Mouse (Mus musculus): ENCODE data around the gene Zfp341. TPM values are rescaled to one million over a fixed set of nuclear protein-coding genes. Genes with fewer than 3 reads are reported as not detected.

Gene Zfp341
- polyA plus RNA-seq (2017; shearing (Covaris generic)) = 0.74 TPM

DNA sequence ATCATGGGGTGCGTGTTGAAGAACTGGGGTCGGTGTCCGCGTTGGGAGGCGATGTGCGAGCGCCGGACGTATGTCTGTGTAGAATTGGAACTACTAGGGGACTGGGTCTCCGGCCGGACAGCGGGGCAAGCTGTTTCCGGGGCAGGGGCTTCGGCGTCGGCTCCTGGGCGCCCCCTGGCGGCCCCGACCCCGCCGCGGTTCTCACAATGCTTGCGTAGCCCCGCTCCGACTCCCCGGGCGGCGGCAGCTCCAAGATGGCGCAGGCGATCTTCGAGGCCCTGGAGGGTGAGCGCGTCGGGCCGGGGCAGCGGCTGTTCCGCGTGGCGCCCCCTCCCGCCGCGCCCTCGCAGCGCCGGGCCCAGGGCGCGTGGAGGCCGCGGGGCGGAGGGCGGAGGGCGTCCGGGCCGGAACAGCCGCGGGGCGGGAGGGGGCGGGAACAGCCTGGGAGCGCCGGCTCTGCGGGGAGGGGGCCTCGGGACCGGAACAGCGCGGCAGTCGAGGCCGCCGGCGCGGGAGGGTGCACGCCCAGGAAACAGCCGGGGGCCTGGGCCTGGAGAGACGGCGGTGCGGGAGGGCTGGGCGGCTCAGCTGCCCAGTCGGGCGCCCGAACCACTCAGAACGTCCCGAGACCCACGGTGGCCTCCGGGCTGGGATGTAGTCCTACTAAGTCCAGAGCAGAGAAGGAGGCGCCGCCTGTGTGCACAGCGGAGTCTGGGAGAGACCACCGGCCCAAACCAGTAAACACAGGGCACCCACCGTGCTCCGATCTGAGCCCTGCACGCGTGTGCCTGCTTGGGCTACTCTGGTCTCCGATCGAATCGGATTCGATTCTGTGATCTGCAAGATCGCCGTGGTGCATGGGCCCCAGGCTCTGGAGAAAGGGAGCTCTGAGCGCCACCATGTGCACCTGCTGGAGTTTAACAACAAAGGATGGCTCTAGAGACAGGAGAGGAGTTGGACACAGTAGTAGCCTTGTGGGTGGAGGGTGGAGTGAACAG lies at the start of gene Zfp341, which contains the start of gene 4930519P11Rik:
TSS of gene Zfp341 (plus strand) at position 180 of the 998 bp plus-strand sequence.
TSS of gene 4930519P11Rik (minus strand) at position 320 of the 998 bp plus-strand sequence.

DNA sequence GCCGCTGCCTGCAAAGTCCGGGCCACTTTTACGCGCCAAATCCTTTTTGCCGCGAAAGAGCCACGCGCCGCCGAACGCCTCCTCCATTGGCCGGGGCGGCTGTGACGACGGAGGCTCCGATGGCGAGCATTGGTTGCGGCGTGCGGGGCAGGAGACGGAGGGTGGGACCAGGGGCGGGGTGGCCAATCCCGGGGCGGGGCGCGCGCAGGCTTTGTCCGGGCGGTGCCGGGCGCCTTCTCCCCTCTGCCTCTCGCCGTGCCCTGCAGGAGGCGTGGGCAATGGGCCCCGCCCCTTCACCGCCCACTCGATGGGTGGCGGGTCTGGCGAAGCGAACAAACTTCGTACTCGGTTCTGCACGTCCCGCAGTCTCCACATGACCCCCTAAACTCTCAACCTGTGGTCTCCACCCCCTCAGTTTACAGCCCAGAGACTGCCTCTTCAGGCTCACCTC lies 43.2 kb upstream of the Zfp341 start, which contains the start of gene E2f1:
TSS of gene E2f1 (minus strand) at position 57 of the 451 bp plus-strand sequence.

DNA sequence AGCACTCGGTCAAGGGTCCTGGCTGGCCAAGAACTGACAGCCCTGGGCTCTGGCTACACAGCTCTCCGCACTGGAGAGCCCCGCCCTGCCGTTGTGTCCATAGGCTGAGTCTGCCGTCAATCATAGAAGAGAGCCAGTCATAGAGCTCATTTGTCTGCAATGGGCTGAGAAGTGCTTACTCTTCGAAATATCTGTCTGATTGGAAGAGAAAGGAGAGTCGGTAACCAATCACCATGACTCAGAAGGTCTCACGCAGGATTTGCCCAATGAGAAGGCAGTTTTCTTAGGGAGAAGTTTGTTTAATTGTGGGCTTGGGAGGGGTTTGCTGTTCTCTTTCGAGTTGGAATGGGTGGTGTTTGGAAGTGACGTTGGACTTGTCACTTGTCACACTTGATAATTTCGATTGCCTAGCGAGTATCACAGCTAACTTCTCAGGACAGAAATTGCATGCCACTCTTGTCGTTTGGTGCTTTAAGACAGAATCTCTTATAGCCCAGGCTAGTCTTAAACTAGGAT lies 9.4 kb upstream of the Zfp341 start, which contains the start of gene Pxmp4:
TSS of gene Pxmp4 (minus strand) at position 71 of the 516 bp plus-strand sequence.

DNA sequence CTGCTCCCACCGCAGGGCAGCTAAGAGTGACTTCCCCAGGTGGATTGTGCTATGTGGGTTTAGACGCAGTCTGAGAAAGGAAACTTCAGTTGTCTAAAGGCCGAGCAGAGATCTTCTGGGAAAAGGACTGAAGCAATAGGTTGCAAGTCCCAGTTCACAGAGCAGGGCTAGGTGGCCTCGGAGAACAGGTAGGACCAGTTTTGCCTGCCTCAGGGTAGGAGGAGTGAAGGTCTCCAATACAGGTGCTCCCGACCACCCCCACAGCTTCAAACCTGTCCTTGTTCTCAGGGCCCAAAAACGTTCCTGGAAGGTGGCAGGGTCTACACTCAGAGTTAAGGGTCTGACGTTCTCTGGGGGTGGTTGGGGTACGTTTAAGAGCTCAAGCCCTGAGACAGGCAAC lies 38.3 kb downstream of the Zfp341 start, which contains the start of gene Chmp4b:
TSS of gene Chmp4b (plus strand) at position 343 of the 400 bp plus-strand sequence.

Other genes starting within 250 kb of the Zfp341 start
- gene Cdk5rap1, start 240.3 kb upstream of the Zfp341 start, polyA plus RNA-seq (2017; shearing (Covaris generic)) = 24.2 TPM
- not detected for gene Snta1, start 205.2 kb upstream of the Zfp341 start, polyA plus RNA-seq (2017; shearing (Covaris generic))
- 15.3 TPM for gene Cbfa2t2, start 176.8 kb upstream of the Zfp341 start, polyA plus RNA-seq (2017; shearing (Covaris generic))
- not detected for gene 1700003F12Rik, start 66.2 kb upstream of the Zfp341 start, polyA plus RNA-seq (2017; shearing (Covaris generic))
- not detected for gene Actl10, start 61.5 kb upstream of the Zfp341 start, polyA plus RNA-seq (2017; shearing (Covaris generic))
- gene Necab3, start 54.4 kb upstream of the Zfp341 start, polyA plus RNA-seq (2017; shearing (Covaris generic)) = not detected
- gene E2f1, start 43.4 kb upstream of the Zfp341 start, polyA plus RNA-seq (2017; shearing (Covaris generic)) = 0.80 TPM
- gene Pxmp4, start 9.6 kb upstream of the Zfp341 start, polyA plus RNA-seq (2017; shearing (Covaris generic)) = 24.1 TPM
- not detected for gene 4930519P11Rik, start 140 bp downstream of the Zfp341 start, polyA plus RNA-seq (2017; shearing (Covaris generic))
- 5.5 TPM for gene Chmp4b, start 38.4 kb downstream of the Zfp341 start, polyA plus RNA-seq (2017; shearing (Covaris generic))
- gene Gm14214, start 156.7 kb downstream of the Zfp341 start, polyA plus RNA-seq (2017; shearing (Covaris generic)) = not detected
- 22.2 TPM for gene Raly, start 177.8 kb downstream of the Zfp341 start, polyA plus RNA-seq (2017; shearing (Covaris generic))
- gene a, start 178.1 kb downstream of the Zfp341 start, polyA plus RNA-seq (2017; shearing (Covaris generic)) = not detected